Mouse (Mus musculus): ENCODE measurements around the gene Bglap. TPM values are rescaled to one million over a fixed set of nuclear protein-coding genes. Genes with fewer than 3 reads are reported as not detected.

The Bglap gene
- 0.51 TPM in 1 of 2 replicates, not detected in the other for polyA plus RNA-seq (2012; ENCODE audit: low replicate concordance)

DNA sequence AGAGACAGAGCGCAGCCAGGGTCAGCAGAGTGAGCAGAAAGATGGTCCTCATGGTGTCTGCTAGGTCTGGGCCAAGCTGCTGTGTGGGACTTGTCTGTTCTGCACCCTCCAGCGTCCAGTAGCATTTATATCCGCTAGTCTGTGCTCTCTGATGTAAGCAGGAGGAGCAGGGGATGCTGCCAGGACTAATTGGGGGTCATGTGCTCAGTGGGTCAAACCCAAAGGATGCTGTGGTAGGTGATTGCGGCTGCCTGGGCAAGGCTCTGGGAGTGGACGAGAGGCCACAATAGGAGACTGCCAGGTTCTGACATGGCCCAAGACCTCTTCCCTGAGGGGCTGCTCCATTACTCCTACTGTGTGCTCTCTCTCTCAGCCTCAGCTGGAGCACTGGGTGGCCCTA is at the start of gene Bglap:
TSS of gene Bglap (minus strand) at position 101 of the 400 bp plus-strand sequence.

DNA sequence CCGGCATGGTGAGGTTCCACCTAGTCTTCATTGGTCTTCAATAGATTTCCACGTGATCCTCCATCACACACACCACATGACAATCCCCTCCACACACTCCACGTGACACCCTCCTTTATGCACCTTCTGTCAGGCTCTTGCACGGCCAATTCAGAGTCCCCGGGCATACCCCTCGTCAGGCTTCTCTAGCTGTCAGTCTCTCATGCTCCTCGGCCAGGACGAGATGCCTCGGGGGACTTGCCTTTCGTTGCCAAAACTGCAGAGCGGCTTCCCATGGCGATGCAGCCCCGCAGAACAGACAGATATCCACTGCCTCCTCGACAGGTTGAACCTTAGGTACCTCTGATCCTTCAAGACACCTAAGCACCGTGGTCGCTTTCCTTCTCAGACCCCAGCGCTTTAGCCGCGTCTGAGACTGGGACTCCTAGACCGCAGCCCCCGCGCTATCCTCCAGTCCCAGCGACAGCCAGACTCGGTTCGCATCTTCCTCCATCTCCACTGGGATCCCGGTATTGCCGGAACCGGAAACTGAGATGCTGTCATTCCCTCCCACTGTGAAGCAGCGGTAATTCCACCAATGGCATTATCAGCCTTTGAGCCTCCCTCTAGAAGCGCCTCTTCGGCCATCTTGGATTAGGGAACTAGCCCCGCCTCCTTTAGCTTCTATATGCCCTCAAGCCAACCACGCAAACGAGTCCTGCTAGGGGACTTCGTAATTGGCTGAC is 40.5 kb upstream of the Bglap start, which contains the start of gene Slc25a44:
TSS of gene Slc25a44 (minus strand) at position 535 of the 725 bp plus-strand sequence.

DNA sequence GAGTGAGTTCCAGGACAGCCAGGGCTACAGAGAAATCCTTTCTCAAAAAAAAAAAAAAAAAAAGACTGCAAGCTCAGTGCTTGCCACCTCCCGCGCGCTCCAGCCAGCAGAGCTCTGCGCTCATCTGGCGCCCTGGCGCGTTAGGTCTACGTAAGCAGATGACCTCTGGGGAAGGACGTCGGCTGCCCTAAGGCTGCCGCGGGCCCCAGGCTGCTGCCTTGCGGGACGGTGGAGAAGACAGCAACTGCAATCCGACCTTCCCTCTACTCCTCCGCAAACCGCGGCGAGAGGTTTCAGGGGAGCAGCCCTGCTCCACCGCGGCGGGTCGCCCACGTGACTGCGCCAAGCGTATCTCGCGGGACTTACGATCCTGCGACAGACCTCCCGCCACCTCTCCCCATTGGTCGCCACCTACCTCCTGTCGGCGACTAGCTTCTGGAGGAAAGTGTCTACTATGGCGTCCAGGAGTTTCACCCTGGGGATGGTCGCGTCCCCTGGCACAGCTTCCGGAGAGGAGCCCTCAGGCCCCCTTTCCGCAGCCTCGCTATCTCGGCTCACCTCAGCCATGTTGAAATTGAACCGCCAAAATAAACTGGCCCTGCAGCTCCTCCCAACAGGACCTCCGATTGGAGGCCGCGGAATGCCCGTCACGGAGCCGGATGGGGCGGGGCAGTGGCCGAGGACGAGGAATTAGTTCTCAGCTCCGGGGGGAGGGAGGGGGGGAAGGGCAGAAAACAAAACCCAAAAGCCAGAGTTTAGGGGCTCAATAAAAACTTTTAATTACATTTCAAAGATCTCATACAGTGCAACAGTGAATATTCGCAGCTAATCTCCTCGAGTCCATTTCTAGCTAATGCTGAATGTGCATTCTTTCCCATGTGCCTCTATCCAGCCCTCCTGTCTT is 25.7 kb upstream of the Bglap start, which contains the start of gene Pmf1:
TSS of gene Pmf1 (minus strand) at position 591 of the 904 bp plus-strand sequence.

GRCm38 (mm10) chr3:88378599-88378998 is 5.7 kb downstream of the Bglap start, which contains the start of gene Bglap2:
Gene Bglap2, minus strand, starts transcription at chr3:88378699.

GRCm38 (mm10) chr3:88372643-88373042 is 11.6 kb downstream of the Bglap start, which contains the start of gene Bglap3:
Gene Bglap3, minus strand, starts transcription at chr3:88372743.

DNA sequence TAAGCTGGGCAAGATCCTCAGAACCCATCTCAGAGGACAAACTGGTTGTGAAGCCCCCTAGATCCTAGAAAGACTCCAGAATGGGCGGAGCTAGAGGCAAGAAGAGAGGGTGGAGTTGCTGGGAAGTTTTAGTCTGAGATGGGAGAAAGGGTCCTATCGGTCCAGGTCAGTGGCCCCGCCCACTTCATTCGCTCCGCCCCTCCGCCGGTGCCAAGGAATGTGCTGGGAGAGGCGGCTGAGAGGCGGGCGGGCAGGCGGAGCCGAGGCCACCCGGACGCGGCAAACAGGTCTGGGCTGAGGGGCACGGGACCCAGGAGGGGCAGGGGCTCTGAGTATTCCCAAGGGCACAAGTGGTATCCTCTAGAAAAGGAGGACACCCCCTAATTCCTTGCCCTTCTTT is 19.9 kb downstream of the Bglap start, which contains the start of gene Paqr6:
TSS of gene Paqr6 (plus strand) at position 248 of the 400 bp plus-strand sequence.

GRCm38 (mm10) chr3:88336058-88337013 is 47.9 kb downstream of the Bglap start, which contains the start of the genes Tmem79 and Smg5:
Gene Tmem79, minus strand, starts transcription at chr3:88336148.
Gene Smg5, plus strand, starts transcription at chr3:88336260.

Other genes starting within 250 kb of the Bglap start
- 122 and 139 TPM in 2 replicates for gene Mef2d, start 242.1 kb downstream of the Bglap start, polyA plus RNA-seq (2012; ENCODE audit: low replicate concordance)
- gene Rhbg, start 129.8 kb downstream of the Bglap start, polyA plus RNA-seq (2012; ENCODE audit: low replicate concordance) = 0.09 TPM in 1 of 2 replicates, not detected in the other
- gene Gm38392, start 97.3 kb downstream of the Bglap start, polyA plus RNA-seq (2012; ENCODE audit: low replicate concordance) = not detected in 2 replicates
- gene Tsacc, start 87.5 kb downstream of the Bglap start, polyA plus RNA-seq (2012; ENCODE audit: low replicate concordance) = 0.58 and 0.66 TPM in 2 replicates
- 11.4 and 21.3 TPM in 2 replicates for gene Cct3, start 87.3 kb downstream of the Bglap start, polyA plus RNA-seq (2012; ENCODE audit: low replicate concordance)
- 14.5 and 95.1 TPM in 2 replicates for gene Glmp, start 59.4 kb downstream of the Bglap start, polyA plus RNA-seq (2012; ENCODE audit: low replicate concordance)
- 0.21 and 3.1 TPM in 2 replicates for gene Tmem79, start 48.3 kb downstream of the Bglap start, polyA plus RNA-seq (2012; ENCODE audit: low replicate concordance)
- 91.7 and 114 TPM in 2 replicates for gene Smg5, start 48.2 kb downstream of the Bglap start, polyA plus RNA-seq (2012; ENCODE audit: low replicate concordance)
- gene Paqr6, start 19.9 kb downstream of the Bglap start, polyA plus RNA-seq (2012; ENCODE audit: low replicate concordance) = 0.55 and 0.57 TPM in 2 replicates
- not detected in 2 replicates for gene Bglap3, start 11.7 kb downstream of the Bglap start, polyA plus RNA-seq (2012; ENCODE audit: low replicate concordance)
- not detected in 2 replicates for gene Bglap2, start 5.8 kb downstream of the Bglap start, polyA plus RNA-seq (2012; ENCODE audit: low replicate concordance)
- 95.1 and 190 TPM in 2 replicates for gene Pmf1, start 25.9 kb upstream of the Bglap start, polyA plus RNA-seq (2012; ENCODE audit: low replicate concordance)
- gene Slc25a44, start 40.7 kb upstream of the Bglap start, polyA plus RNA-seq (2012; ENCODE audit: low replicate concordance) = 4.0 and 23.4 TPM in 2 replicates
- gene Sema4a, start 76.7 kb upstream of the Bglap start, polyA plus RNA-seq (2012; ENCODE audit: low replicate concordance) = 48.8 and 91.1 TPM in 2 replicates
- 591 and 773 TPM in 2 replicates for gene Lmna, start 125.5 kb upstream of the Bglap start, polyA plus RNA-seq (2012; ENCODE audit: low replicate concordance)
- gene Mex3a, start 147.9 kb upstream of the Bglap start, polyA plus RNA-seq (2012; ENCODE audit: low replicate concordance) = 1.4 TPM in 2 replicates
- 0.39 TPM in 1 of 2 replicates, not detected in the other for gene Rab25, start 163.8 kb upstream of the Bglap start, polyA plus RNA-seq (2012; ENCODE audit: low replicate concordance)
- 19.8 and 57.6 TPM in 2 replicates for gene Lamtor2, start 168.6 kb upstream of the Bglap start, polyA plus RNA-seq (2012; ENCODE audit: low replicate concordance)
- gene Ubqln4, start 169.3 kb upstream of the Bglap start, polyA plus RNA-seq (2012; ENCODE audit: low replicate concordance) = 75.8 and 121 TPM in 2 replicates
- gene Ssr2, start 191.4 kb upstream of the Bglap start, polyA plus RNA-seq (2012; ENCODE audit: low replicate concordance) = 37.4 and 416 TPM in 2 replicates
- 143 and 295 TPM in 2 replicates for gene Arhgef2, start 221.5 kb upstream of the Bglap start, polyA plus RNA-seq (2012; ENCODE audit: low replicate concordance)